Mouse (Mus musculus) brain, embryonic 14.5 days (tissue): ENCODE results near the gene Trim44.

ENCODE experiments used
- CTCF ChIP-seq: fragments of 200-500 bp; IDR thresholded peaks from 2 replicates; pipeline ENCODE4 v1.5.1; 2012; ENCODE audit warnings: inconsistent platforms, mild to moderate bottlenecking, moderate library complexity, borderline replicate concordance; ENCODE audit not compliant: insufficient read depth, insufficient read length; ENCODE audit errors: extremely low read depth
- POLR2A ChIP-seq: fragments of 200-500 bp; IDR thresholded peaks from 2 replicates; pipeline ENCODE4 v1.6.1; 2012; ENCODE audit warnings: mild to moderate bottlenecking, inconsistent platforms, borderline replicate concordance; ENCODE audit not compliant: poor library complexity, insufficient read depth, insufficient read length, severe bottlenecking; ENCODE audit errors: extremely low read depth

GRCm38 (mm10) chr2:102257964-102258605 is 149.5 kb downstream of the Trim44 start:
- TF ChIP-seq POLR2A (no peak), CTCF (no peak)
